Mouse (Mus musculus): ENCODE measurements around the gene Tnrc18.

Tnrc18 gene

GRCm38 (mm10) chr5:142771034-142771433 lies 46.4 kb downstream of the Tnrc18 start:
- DNase-seq, result no peak

GRCm38 (mm10) chr5:142769641-142770040 lies 47.8 kb downstream of the Tnrc18 start:
- DNase-seq, result no peak

- no peak for DNase-seq
Measured at GRCm38 (mm10) chr5:142768352-142769267, 48.9 kb downstream of the Tnrc18 start.

GRCm38 (mm10) chr5:142767937-142768336 lies 49.5 kb downstream of the Tnrc18 start:
- DNase-seq, result peak; percentile 49 to 51

- no peak for DNase-seq
Measured at GRCm38 (mm10) chr5:142766708-142767107, 50.8 kb downstream of the Tnrc18 start.

- no peak for DNase-seq
Measured at GRCm38 (mm10) chr5:142764889-142765288, 52.6 kb downstream of the Tnrc18 start.

- no peak for DNase-seq
Measured at GRCm38 (mm10) chr5:142764306-142764705, 53.2 kb downstream of the Tnrc18 start.

- no peak for DNase-seq
Measured at GRCm38 (mm10) chr5:142762082-142762807, 55.2 kb downstream of the Tnrc18 start.

- DNase-seq, result no peak
Measured at GRCm38 (mm10) chr5:142761326-142761983, 56.0 kb downstream of the Tnrc18 start.

GRCm38 (mm10) chr5:142759786-142760185 lies 57.7 kb downstream of the Tnrc18 start:
- no peak for DNase-seq

GRCm38 (mm10) chr5:142752241-142752640 lies 65.2 kb downstream of the Tnrc18 start:
- no peak for DNase-seq

- DNase-seq, result no peak
Measured at GRCm38 (mm10) chr5:142750173-142750572, 67.3 kb downstream of the Tnrc18 start.

- DNase-seq, result no peak
Measured at GRCm38 (mm10) chr5:142747026-142747629, 70.3 kb downstream of the Tnrc18 start.

GRCm38 (mm10) chr5:142739941-142740340 lies 77.5 kb downstream of the Tnrc18 start:
- no peak for DNase-seq

- no peak for DNase-seq
Measured at GRCm38 (mm10) chr5:142731916-142732315, 85.5 kb downstream of the Tnrc18 start.

GRCm38 (mm10) chr5:142730295-142730694 lies 87.2 kb downstream of the Tnrc18 start:
- no peak for DNase-seq

- DNase-seq, result no peak
Measured at GRCm38 (mm10) chr5:142728301-142728700, 89.2 kb downstream of the Tnrc18 start.

GRCm38 (mm10) chr5:142726748-142727147 lies 90.7 kb downstream of the Tnrc18 start:
- DNase-seq, result no peak

- no peak for DNase-seq
Measured at GRCm38 (mm10) chr5:142724265-142724664, 93.2 kb downstream of the Tnrc18 start.

- peak; percentile 69 to 70 for DNase-seq
Measured at GRCm38 (mm10) chr5:142723520-142724133, 93.8 kb downstream of the Tnrc18 start.

GRCm38 (mm10) chr5:142719897-142720296 lies 97.6 kb downstream of the Tnrc18 start:
- DNase-seq, result no peak

- no peak for DNase-seq
Measured at GRCm38 (mm10) chr5:142718486-142718885, 99.0 kb downstream of the Tnrc18 start.
